Mouse (Mus musculus) forebrain, embryonic 15.5 days (tissue): ENCODE measurements around the gene Fut2. TPM values are rescaled to one million over a fixed set of nuclear protein-coding genes. Genes with fewer than 3 reads are reported as not detected.

ENCODE experiments used
- ATAC-seq: fragments of 200-750 bp; cut with Nextera tagmentation; replicated peaks from 2 replicates; pipeline ENCODE4 v1.8.0; 2017; ENCODE audit warnings: mild to moderate bottlenecking, moderate TSS enrichment, moderate library complexity
- H3K27ac ChIP-seq: fragments of 300-500 bp; sonication (generic); replicated peaks from 2 replicates; pipeline ENCODE4 v1.5.1; 2015; ENCODE audit warnings: mild to moderate bottlenecking, inconsistent platforms
- H3K27me3 ChIP-seq: fragments of 300-500 bp; sonication (generic); 2 replicates; pipeline ENCODE4 v1.6.1; 2015; ENCODE audit warnings: inconsistent platforms
- H3K36me3 ChIP-seq: fragments of 300-500 bp; sonication (generic); 2 replicates; pipeline ENCODE4 v1.6.1; 2015; ENCODE audit warnings: mild to moderate bottlenecking, inconsistent platforms
- H3K4me1 ChIP-seq: fragments of 300-500 bp; sonication (generic); 2 replicates; pipeline ENCODE4 v1.6.1; 2015; ENCODE audit warnings: inconsistent platforms
- H3K4me2 ChIP-seq: fragments of 300-500 bp; sonication (generic); replicated peaks from 2 replicates; pipeline ENCODE4 v1.6.1; 2015; ENCODE audit warnings: mild to moderate bottlenecking, inconsistent platforms
- H3K4me3 ChIP-seq: fragments of 300-500 bp; sonication (generic); 2 replicates; pipeline ENCODE4 v1.5.1; 2015; ENCODE audit warnings: mild to moderate bottlenecking, inconsistent platforms
- H3K9ac ChIP-seq: fragments of 300-500 bp; sonication (generic); replicated peaks from 2 replicates; pipeline ENCODE4 v1.6.1; 2015; ENCODE audit warnings: mild to moderate bottlenecking, inconsistent platforms
- H3K9me3 ChIP-seq: fragments of 300-500 bp; sonication (generic); 2 replicates; pipeline ENCODE4 v1.6.1; 2016; ENCODE audit warnings: inconsistent platforms
- WGBS: fragments of 180-500 bp; shearing (Covaris S2); methylation state at CpG from one replicate; pipeline ENCODE4 v1.1.7; 2015; ENCODE audit warnings: mixed read lengths; 5-methylcytosine and 5-hydroxymethylcytosine counted together
- polyA plus RNA-seq: library from polyadenylated mRNA; unstranded; fragments of >200 nt; fragmentation: Nextera tagmentation; extraction: Ambion mirVana; gene quantifications from 2 replicates; pipeline ENCODE4 v1.2.1, GENCODE M21; 2015

Fut2 gene
- polyA plus RNA-seq, result 0.31 TPM in 1 of 2 replicates, not detected in the other

- 89% methylated on average over 7 of the region's 7 CpGs for WGBS
- Histone ChIP-seq H3K4me2 (no peak within 1 kb of the TSS), H3K9ac (no peak within 1 kb of the TSS), H3K9me3 (0 out of 2 replicates have a peak, but pooled peaks cover 2% of the 10 kb centered on the region), H3K27ac (no peak within 1 kb of the TSS), H3K4me1 (no peaks in the 10 kb centered on the region), H3K36me3 (no peaks in the 10 kb centered on the region), H3K4me3 (no peak within 1 kb of the TSS), H3K27me3 (no peaks in the 10 kb centered on the region)
- no peak for ATAC-seq
Observed at GRCm38 (mm10) chr7:45666161-45666560, at the start of gene Fut2. Fut2 (minus strand) TSS chr7:45666394.

- H3K4me3 ChIP-seq, result peak within 1 kb of the TSS; percentile 81
- ATAC-seq, result peak; percentile 92
- no peaks in the 10 kb centered on the region for H3K9me3 ChIP-seq
- peak within 1 kb of the TSS; percentile 80 for H3K9ac ChIP-seq
- 7% methylated on average over 34 of the region's 34 CpGs for WGBS
- peaks cover 44% of the 10 kb centered on the region for H3K36me3 ChIP-seq
- H3K27ac ChIP-seq, result peak within 1 kb of the TSS; percentile 71
- H3K4me2 ChIP-seq, result peak within 1 kb of the TSS; percentile 88
- peaks cover 49% of the 10 kb centered on the region for H3K4me1 ChIP-seq
- no peaks in the 10 kb centered on the region for H3K27me3 ChIP-seq
Observed at GRCm38 (mm10) chr7:45715090-45715708, 49.0 kb upstream of the Fut2 start, which contains the start of gene Rpl18. Rpl18 (plus strand) TSS chr7:45715457.

GRCm38 (mm10) chr7:45714630-45715089, 48.5 kb upstream of the Fut2 start:
- Histone ChIP-seq H3K27me3 (no peaks in the 10 kb centered on the region), H3K36me3 (peaks cover 44% of the 10 kb centered on the region), H3K9ac (peak overlapping the region; percentile 80), H3K4me2 (peak overlapping the region; percentile 88), H3K9me3 (no peaks in the 10 kb centered on the region), H3K27ac (peak overlapping the region; percentile 71), H3K4me3 (peak overlapping the region; percentile 81), H3K4me1 (peaks cover 47% of the 10 kb centered on the region)
- ATAC-seq, result peak; percentile 30
- 11% methylated on average over 14 of the region's 14 CpGs for WGBS

GRCm38 (mm10) chr7:45713881-45714520, 47.8 kb upstream of the Fut2 start:
- Histone ChIP-seq H3K27ac (no peak overlapping the region), H3K9ac (peak overlapping the region; percentile 80; the same call in 1 of the 2 replicates), H3K4me2 (peak overlapping the region; percentile 88), H3K36me3 (peaks cover 38% of the 10 kb centered on the region), H3K9me3 (no peaks in the 10 kb centered on the region), H3K4me3 (peak overlapping the region; percentile 81), H3K27me3 (no peaks in the 10 kb centered on the region), H3K4me1 (peaks cover 47% of the 10 kb centered on the region)
- ATAC-seq, result no peak
- 86% methylated on average over 6 of the region's 6 CpGs for WGBS

GRCm38 (mm10) chr7:45713396-45713795, 47.2 kb upstream of the Fut2 start:
- Histone ChIP-seq H3K36me3 (peaks cover 38% of the 10 kb centered on the region), H3K27ac (no peak overlapping the region), H3K4me2 (no peak overlapping the region), H3K27me3 (no peaks in the 10 kb centered on the region), H3K9ac (no peak overlapping the region), H3K4me1 (peaks cover 47% of the 10 kb centered on the region), H3K4me3 (no peak overlapping the region), H3K9me3 (no peaks in the 10 kb centered on the region)
- WGBS, result 94% methylated on average over 16 of the region's 16 CpGs
- ATAC-seq, result no peak

GRCm38 (mm10) chr7:45712022-45712757, 46.0 kb upstream of the Fut2 start:
- Histone ChIP-seq H3K9me3 (no peaks in the 10 kb centered on the region), H3K36me3 (peaks cover 38% of the 10 kb centered on the region), H3K4me3 (no peak overlapping the region), H3K4me2 (no peak overlapping the region), H3K9ac (no peak overlapping the region), H3K27ac (no peak overlapping the region), H3K4me1 (peaks cover 58% of the 10 kb centered on the region), H3K27me3 (no peaks in the 10 kb centered on the region)
- ATAC-seq, result no peak
- WGBS, result 89% methylated on average over 21 of the region's 21 CpGs

- Histone ChIP-seq H3K9ac (no peak overlapping the region), H3K36me3 (peaks cover 38% of the 10 kb centered on the region), H3K9me3 (no peaks in the 10 kb centered on the region), H3K27ac (no peak overlapping the region), H3K4me3 (no peak overlapping the region), H3K27me3 (no peaks in the 10 kb centered on the region), H3K4me2 (no peak overlapping the region), H3K4me1 (peaks cover 58% of the 10 kb centered on the region)
- no peak for ATAC-seq
- WGBS, result 90% methylated on average over 24 of the region's 24 CpGs
Observed at GRCm38 (mm10) chr7:45711316-45712021, 45.3 kb upstream of the Fut2 start.

GRCm38 (mm10) chr7:45710477-45711191, 44.4 kb upstream of the Fut2 start:
- Histone ChIP-seq H3K9ac (no peak overlapping the region), H3K4me3 (no peak overlapping the region), H3K36me3 (peaks cover 38% of the 10 kb centered on the region), H3K9me3 (no peaks in the 10 kb centered on the region), H3K4me1 (peaks cover 58% of the 10 kb centered on the region), H3K27me3 (no peaks in the 10 kb centered on the region), H3K4me2 (no peak overlapping the region), H3K27ac (no peak overlapping the region; the same call in 1 of the 2 replicates)
- 93% methylated on average over 20 of the region's 20 CpGs for WGBS
- ATAC-seq, result no peak

- H3K9ac ChIP-seq, result no peak overlapping the region
- WGBS, result 79% methylated on average over 14 of the region's 14 CpGs
- H3K4me3 ChIP-seq, result no peak overlapping the region
- peaks cover 60% of the 10 kb centered on the region for H3K4me1 ChIP-seq
- peaks cover 38% of the 10 kb centered on the region for H3K36me3 ChIP-seq
- H3K4me2 ChIP-seq, result no peak overlapping the region
- no peaks in the 10 kb centered on the region for H3K27me3 ChIP-seq
- peak overlapping the region; percentile 69 for H3K27ac ChIP-seq
- no peak for ATAC-seq
- H3K9me3 ChIP-seq, result no peaks in the 10 kb centered on the region
Observed at GRCm38 (mm10) chr7:45709677-45710355, 43.6 kb upstream of the Fut2 start.

- WGBS, result 47% methylated on average over 6 of the region's 6 CpGs
- Histone ChIP-seq H3K4me1 (peaks cover 54% of the 10 kb centered on the region), H3K27ac (peak overlapping the region; percentile 69), H3K9ac (no peak overlapping the region), H3K36me3 (peaks cover 38% of the 10 kb centered on the region), H3K4me3 (no peak overlapping the region), H3K4me2 (peak overlapping the region; percentile 98; the same call in 1 of the 2 replicates), H3K9me3 (no peaks in the 10 kb centered on the region), H3K27me3 (no peaks in the 10 kb centered on the region)
- no peak for ATAC-seq
Observed at GRCm38 (mm10) chr7:45709036-45709435, 42.8 kb upstream of the Fut2 start.
